Mouse (Mus musculus): ENCODE measurements around the gene Cpz.

GRCm38 (mm10) chr5:35571546-35571945, 46.0 kb upstream of the Cpz start:
- TF ChIP-seq POLR2A (IDR thresholded peaks at IDR 0.05; ENCODE audit: low read depth, low read length) (no peak), CTCF (IDR thresholded peaks at IDR 0.05; ENCODE audit: extremely low read depth, insufficient read length, insufficient replicate concordance, low read depth, low read length) (no peak)

All from small intestine, adult 2 months (tissue).